Mouse (Mus musculus) layer of hippocampus, adult 6 months (tissue): ENCODE measurements around the gene Fbl. TPM values are rescaled to one million over a fixed set of nuclear protein-coding genes. Genes with fewer than 3 reads are reported as not detected.

Source experiments
- long read RNA-seq, 2 experiments: library from polyadenylated mRNA; unstranded; transcript quantifications; one replicate each; pipeline ENCODE4 v2.0.0; 2019 to 2020
- polyA plus RNA-seq: library from polyadenylated mRNA; unstranded; fragments of <200 nt; fragmentation: Nextera tagmentation; gene quantifications from 2 replicates; pipeline ENCODE4 v1.2.3, GENCODE M21; 2021

The Fbl gene
- polyA plus RNA-seq, result 7.4 and 8.8 TPM in 2 replicates
- long read RNA-seq, experiment 1, partial matches to known transcripts, result 4 of 6 reads
- long read RNA-seq, experiment 1, other reads (novel, unspliced or antisense), result 0 of 6 reads
- long read RNA-seq, experiment 2, transcript Fbl-201 (9 exons, 1,197 nt), result major isoform, 17 of 20 reads
- long read RNA-seq, experiment 2, partial matches to known transcripts, result 0 of 20 reads
- long read RNA-seq, experiment 2, other reads (novel, unspliced or antisense), result 3 of 20 reads

DNA sequence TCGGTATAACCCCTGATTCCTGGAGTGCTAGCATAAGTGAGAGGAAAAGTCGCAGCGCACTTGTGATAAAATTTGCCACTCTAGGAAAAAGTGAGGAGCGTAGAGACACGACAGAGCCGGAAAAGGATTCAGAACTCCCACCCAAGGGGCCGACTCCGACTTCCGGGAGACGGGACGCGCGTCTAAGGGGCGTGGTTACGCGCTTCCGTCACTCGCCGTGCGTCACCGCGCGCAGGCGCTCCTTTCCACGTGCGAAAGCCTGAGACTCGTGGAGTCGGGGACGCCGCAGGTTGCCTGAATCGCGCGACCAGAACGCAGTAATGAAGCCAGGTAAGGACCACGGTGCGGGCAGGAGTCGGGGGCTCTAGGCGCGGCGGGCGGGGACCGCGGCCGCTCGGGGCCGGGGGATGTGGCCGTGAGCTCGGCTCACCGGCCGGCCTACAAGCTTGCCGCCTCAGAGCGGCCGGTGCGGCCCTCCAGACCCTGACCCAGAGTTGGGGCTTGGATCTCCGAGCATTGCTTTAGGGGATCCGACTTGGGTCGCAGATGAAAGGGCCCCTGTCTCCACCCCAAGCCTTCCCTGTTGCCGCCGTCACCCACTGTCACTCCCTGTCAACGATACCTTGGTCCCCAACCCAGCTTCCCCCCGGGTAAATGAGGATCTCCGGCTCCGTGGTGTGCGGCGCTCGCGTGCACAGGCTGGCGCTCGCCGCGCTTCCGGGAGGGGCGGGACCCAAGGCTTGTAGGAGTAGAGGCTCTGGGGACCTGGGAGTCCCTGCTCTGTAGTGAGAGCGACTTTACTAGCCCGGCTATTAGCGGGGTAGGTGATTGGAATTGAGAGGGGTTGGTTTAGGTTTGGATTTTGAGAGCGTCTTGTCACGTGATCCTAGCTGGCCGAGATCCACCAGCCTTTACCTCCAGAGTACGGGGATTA is at the start of gene Fbl:
Gene Fbl (plus strand): TSS at position 222 of the 934 bp plus-strand sequence.

GRCm38 (mm10) chr7:28129166-28129565 is 40.3 kb upstream of the Fbl start, which contains the start of gene 9530053A07Rik:
Gene 9530053A07Rik, plus strand, starts transcription at chr7:28129466.

DNA sequence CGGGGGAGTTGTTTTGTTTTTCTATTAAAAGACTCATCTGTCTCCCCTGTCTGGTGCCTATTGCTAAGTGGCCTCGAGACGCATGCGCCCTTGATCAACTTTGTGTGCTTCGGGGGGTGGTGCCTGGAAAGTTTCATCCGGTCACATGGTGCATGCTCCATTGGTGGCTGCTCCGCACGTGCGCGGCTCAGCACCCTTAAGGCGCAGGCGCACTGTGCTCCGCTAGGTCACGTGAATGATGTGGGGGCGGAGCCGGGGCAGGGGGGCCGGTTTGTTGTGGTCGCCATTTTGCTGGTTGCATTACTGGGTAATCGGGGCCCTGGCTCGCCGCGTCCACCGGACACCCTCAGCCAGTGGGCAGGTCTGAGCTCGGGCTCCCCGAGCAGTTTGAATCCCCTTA is 9.7 kb downstream of the Fbl start, which contains the start of gene Dyrk1b:
Gene Dyrk1b (plus strand): TSS at position 242 of the 400 bp plus-strand sequence.

Other genes with a start within 250 kb of the Fbl start
- gene Zfp974, start 240.2 kb upstream of the Fbl start, polyA plus RNA-seq, result 3.0 and 4.1 TPM in 2 replicates
- gene Zfp780b, start 190.5 kb upstream of the Fbl start, polyA plus RNA-seq, result 13.8 and 28.2 TPM in 2 replicates
- gene Zfp850, start 155.6 kb upstream of the Fbl start, polyA plus RNA-seq, result 0.83 and 1.2 TPM in 2 replicates
- 246 and 258 TPM in 2 replicates for gene Psmc4, start 119.6 kb upstream of the Fbl start, polyA plus RNA-seq
- 0.54 and 0.67 TPM in 2 replicates for gene Fcgbp, start 98.5 kb upstream of the Fbl start, polyA plus RNA-seq
- gene 9530053A07Rik, start 40.2 kb upstream of the Fbl start, polyA plus RNA-seq, result 0.04 and 0.05 TPM in 2 replicates
- gene Dyrk1b, start 9.8 kb downstream of the Fbl start, polyA plus RNA-seq, result 9.0 and 12.7 TPM in 2 replicates
- gene Eid2, start 98.2 kb downstream of the Fbl start, polyA plus RNA-seq, result 7.8 and 7.9 TPM in 2 replicates
- gene Eid2b, start 108.0 kb downstream of the Fbl start, polyA plus RNA-seq, result 28.2 and 31.5 TPM in 2 replicates
- 0.78 and 1.5 TPM in 2 replicates for gene Selenov, start 121.5 kb downstream of the Fbl start, polyA plus RNA-seq
- gene Dll3, start 132.5 kb downstream of the Fbl start, polyA plus RNA-seq, result 3.4 and 5.7 TPM in 2 replicates
- gene Timm50, start 142.4 kb downstream of the Fbl start, polyA plus RNA-seq, result 82.8 and 86.7 TPM in 2 replicates
- 33.7 and 46.7 TPM in 2 replicates for gene Supt5, start 169.0 kb downstream of the Fbl start, polyA plus RNA-seq
- gene Rps16, start 180.9 kb downstream of the Fbl start, polyA plus RNA-seq, result 1,578 and 1,706 TPM in 2 replicates
- 0.77 and 1.2 TPM in 2 replicates for gene Plekhg2, start 202.9 kb downstream of the Fbl start, polyA plus RNA-seq
- 0.77 and 1.1 TPM in 2 replicates for gene Zfp36, start 210.5 kb downstream of the Fbl start, polyA plus RNA-seq
- gene Med29, start 223.0 kb downstream of the Fbl start, polyA plus RNA-seq, result 77.7 and 79.7 TPM in 2 replicates
- gene Paf1, start 223.2 kb downstream of the Fbl start, polyA plus RNA-seq, result 40.4 and 52.6 TPM in 2 replicates